Mouse (Mus musculus) Patski (cell line): ENCODE results near the gene Dynlrb2. TPM values are rescaled to one million over a fixed set of nuclear protein-coding genes. Genes with fewer than 3 reads are reported as not detected.

Source experiments
- ATAC-seq: fragments of 100-300 bp; one replicate; pipeline ENCODE4 v1.8.0; 2021
- CTCF ChIA-PET: fragments of 350-600 bp; sonication (Branson Sonifier 250); formaldehyde crosslinking; loops from one replicate; lab custom pipeline; 2022; ENCODE audit warnings: inconsistent platforms; lab: Charles Lee
- POLR2A ChIA-PET: fragments of 350-600 bp; sonication (Branson Sonifier 250); formaldehyde crosslinking; loops from one replicate; lab custom pipeline; 2022; ENCODE audit warnings: antibody characterized with exemption, inconsistent platforms; lab: Charles Lee
- DNase-seq: peaks from one replicate; pipeline ENCODE4 v3.0.0-alpha.2; 2011; ENCODE audit warnings: low read depth, low spot score
- H3K27me3 ChIP-seq: fragments of 371-371 bp; one replicate; pipeline ENCODE4 v1.5.1; 2021
- CTCF ChIP-seq: fragments of 100-300 bp; IDR thresholded peaks from one replicate; pipeline ENCODE4 v1.5.1; 2021
- in situ Hi-C: fragments of 300-500 bp; cut with MboI; formaldehyde crosslinking; loops from 3 replicates; pipeline ENCODE4 v1.11.1; 2018; ENCODE audit warnings: low pct_unique_long_range_greater_than_20kb, mixed read lengths
- polyA plus RNA-seq: library from polyadenylated mRNA; unstranded; gene quantifications from one replicate; pipeline ENCODE4 v1.2.3, GENCODE M21; 2021

Gene Dynlrb2
- polyA plus RNA-seq, result 8.1 TPM

DNA sequence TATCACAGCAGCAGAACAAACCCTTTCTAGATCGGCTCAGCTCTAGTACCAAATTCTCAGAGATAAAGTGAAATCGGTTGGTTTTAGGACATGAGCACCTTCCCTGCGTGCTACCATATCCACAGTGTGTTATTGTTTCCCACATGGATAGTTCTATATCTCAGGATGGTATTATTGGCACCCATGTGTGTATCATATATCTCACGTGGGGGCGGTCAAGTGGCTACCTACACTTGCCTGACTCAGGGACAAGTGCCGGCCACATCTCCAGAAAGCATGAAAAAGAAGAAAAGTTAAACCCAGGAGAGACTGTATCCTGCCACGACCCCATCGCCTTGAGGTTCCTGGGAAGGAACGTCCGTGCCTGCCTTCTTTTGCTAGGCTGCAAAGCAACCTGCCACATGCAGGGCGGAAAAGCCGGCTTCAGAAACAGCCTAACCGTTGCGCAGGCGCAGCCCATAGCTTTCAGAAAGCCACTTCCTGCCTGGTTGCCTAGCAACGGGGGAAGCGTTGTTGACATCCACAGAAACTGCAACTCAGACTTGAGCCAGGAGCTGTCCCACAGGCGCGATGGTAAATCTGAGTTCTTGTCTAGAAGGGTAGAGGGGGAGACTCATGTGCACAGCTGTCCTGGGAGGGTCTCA lies at the start of gene Dynlrb2:
TSS of gene Dynlrb2 (plus strand) at position 498 of the 644 bp plus-strand sequence.
- ChIA-PET CTCF (interaction anchor here (2.2 kb wide), 1 partner anchor 21 kb away, joined by 9 read pairs; no protein-coding TSS in a partner anchor), POLR2A (interaction anchor here (0.7 kb wide), 1 partner anchor 1703 kb away, joined by 3 read pairs; no protein-coding TSS in a partner anchor)
- ATAC-seq (peak; percentile 95), DNase-seq (peak; percentile 48)
- peaks cover 3% of the 10 kb centered on the region for H3K27me3 ChIP-seq
- in situ Hi-C loops, result no loop called here
- no peak for TF ChIP-seq CTCF

DNA sequence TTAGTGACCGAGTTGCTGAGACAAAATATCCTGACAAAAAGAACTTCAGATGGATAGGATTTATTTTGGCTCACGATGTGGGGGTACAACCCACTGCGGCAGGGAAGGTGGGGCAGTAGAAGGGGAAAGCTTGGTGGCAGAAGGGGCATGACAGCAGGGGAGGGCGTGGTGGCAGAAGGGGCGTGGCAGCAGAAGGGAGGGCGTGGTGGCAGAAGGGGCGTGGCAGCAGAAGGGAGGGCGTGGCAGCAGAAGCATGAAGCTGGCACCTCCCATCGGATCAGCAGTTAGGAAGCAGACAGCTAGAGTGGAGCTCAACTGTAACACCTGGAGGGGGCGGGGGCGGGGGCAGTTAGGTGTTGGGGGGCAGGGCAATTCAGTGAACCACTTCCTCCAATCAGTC lies 46.2 kb upstream of the Dynlrb2 start:
- ATAC-seq, result no peak
- in situ Hi-C loops, result no loop called here
- peaks cover 20% of the 10 kb centered on the region for H3K27me3 ChIP-seq
- POLR2A ChIA-PET, result no interaction called here
- CTCF ChIA-PET, result interaction anchor here (1.3 kb wide), 1 partner anchor 13 kb away, joined by 3 read pairs; no protein-coding TSS in a partner anchor
- DNase-seq, result no peak
- no peak for TF ChIP-seq CTCF

DNA sequence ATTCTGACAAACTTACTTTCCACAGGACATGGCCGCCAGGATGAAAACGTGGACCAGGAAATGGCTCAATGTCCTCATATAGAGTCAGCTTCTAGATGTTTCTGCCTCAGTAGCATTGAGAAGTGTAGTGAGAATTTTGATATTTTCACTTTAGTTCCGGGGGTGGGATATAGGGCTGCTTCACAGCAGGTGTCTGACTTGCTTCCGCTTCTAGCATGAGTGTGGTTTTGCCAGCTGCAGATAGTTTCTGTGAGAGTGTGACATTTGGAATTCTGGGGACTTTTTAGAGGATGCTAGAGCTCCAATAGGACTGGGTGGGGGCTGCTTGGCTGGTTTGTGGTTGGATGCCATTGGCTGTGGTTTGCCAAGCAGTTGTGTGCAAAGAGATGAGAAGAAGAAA lies 43.3 kb upstream of the Dynlrb2 start:
- ChIA-PET POLR2A (interaction anchor here (0.5 kb wide), 1 partner anchor 1452 kb away, joined by 3 read pairs; no protein-coding TSS in a partner anchor), CTCF (no interaction called here)
- no peak for TF ChIP-seq CTCF
- in situ Hi-C loops, result no loop called here
- ATAC-seq, result no peak
- peaks cover 35% of the 10 kb centered on the region for H3K27me3 ChIP-seq
- no peak for DNase-seq

GRCm38 (mm10) chr8:116466586-116466985 lies 38.2 kb upstream of the Dynlrb2 start:
- TF ChIP-seq CTCF, result no peak
- no peak for DNase-seq
- ChIA-PET POLR2A (no interaction called here), CTCF (interaction anchor here (1.4 to 2.3 kb wide), 2 partner anchors 10 to 18 kb away, joined by 5 to 12 read pairs; no protein-coding TSS in a partner anchor)
- in situ Hi-C loops, result no loop called here
- no peak for ATAC-seq
- H3K27me3 ChIP-seq, result peaks cover 39% of the 10 kb centered on the region

- no peak for ATAC-seq
- POLR2A ChIA-PET, result no interaction called here
- TF ChIP-seq CTCF, result no peak
These were observed 37.7 kb upstream of the Dynlrb2 start for GRCm38 (mm10) chr8:116467027-116467426.

DNA sequence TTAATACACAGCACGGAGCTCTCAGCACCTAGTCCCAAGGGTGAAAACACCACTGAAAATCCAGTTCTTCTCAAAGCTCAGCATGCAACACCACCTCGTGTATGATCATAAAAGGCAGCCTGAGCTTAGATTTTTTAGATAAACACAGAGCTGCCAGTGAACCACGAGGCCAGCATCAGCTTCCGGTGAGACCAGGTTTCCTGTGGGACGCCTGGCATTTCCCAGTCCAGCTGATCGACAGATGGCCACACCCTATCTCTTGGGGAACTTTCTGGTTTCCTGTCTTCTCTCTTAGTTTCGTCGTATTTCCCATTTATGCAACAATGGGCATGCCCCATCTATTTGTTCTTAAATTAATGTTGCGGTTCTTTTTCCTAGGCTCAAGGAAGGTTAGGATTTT lies 26.8 kb upstream of the Dynlrb2 start:
- ATAC-seq, result no peak
- in situ Hi-C loops, result loop anchor here (5.0 kb wide), 1 partner anchor 279 kb away; no protein-coding TSS in a partner anchor

More at GRCm38 (mm10) chr8:116467027-116467426, 37.7 kb upstream of the Dynlrb2 start:
- in situ Hi-C loops, result no loop called here
- no peak for DNase-seq
- CTCF ChIA-PET, result interaction anchor here (1.4 to 2.3 kb wide), 2 partner anchors 11 to 17 kb away, joined by 5 to 12 read pairs; no protein-coding TSS in a partner anchor
- peaks cover 36% of the 10 kb centered on the region for H3K27me3 ChIP-seq

GRCm38 (mm10) chr8:116478681-116479080 lies 26.1 kb upstream of the Dynlrb2 start:
- ATAC-seq, result no peak
- TF ChIP-seq CTCF, result no peak
- CTCF ChIA-PET, result no interaction called here
- H3K27me3 ChIP-seq, result peaks cover 8% of the 10 kb centered on the region
- POLR2A ChIA-PET, result no interaction called here
- in situ Hi-C loops, result loop anchor here (5.0 kb wide), 1 partner anchor 279 kb away; no protein-coding TSS in a partner anchor
- DNase-seq, result no peak

More for the DNA sequence above, 26.8 kb upstream of the Dynlrb2 start:
- peaks cover 8% of the 10 kb centered on the region for H3K27me3 ChIP-seq
- ChIA-PET CTCF (interaction anchor here (0.7 kb wide), 1 partner anchor 24 kb away, joined by 3 read pairs; no protein-coding TSS in a partner anchor), POLR2A (no interaction called here)
- no peak for DNase-seq
- TF ChIP-seq CTCF, result no peak

DNA sequence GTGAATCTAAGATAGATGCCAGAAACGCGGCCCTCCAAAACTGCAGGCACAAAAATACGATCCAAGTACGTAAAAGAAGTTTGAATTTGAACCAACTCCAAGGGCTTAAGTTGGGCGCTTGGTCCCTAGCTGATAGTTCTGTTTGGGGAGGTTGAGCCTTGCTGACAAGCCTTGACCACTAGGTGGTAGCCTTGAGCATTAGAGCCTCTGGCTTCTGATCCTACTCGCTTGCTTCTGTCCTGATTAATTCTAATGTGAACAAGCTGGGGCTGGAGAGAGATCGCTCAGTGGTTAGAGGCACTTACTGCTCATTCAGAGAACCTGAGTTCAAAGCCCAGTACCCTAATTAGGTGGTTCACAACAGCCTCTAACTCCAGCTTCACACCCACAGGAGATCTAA lies 23.9 kb upstream of the Dynlrb2 start:
- DNase-seq, result no peak
- peak; percentile 91 for TF ChIP-seq CTCF
- peak; percentile 80 for ATAC-seq
- POLR2A ChIA-PET, result no interaction called here
- CTCF ChIA-PET, result interaction anchor here (0.8 to 2.1 kb wide), 7 partner anchors 9 to 392 kb away, joined by 3 to 6 read pairs (median 4); no protein-coding TSS in a partner anchor
- in situ Hi-C loops, result no loop called here
- peaks cover 1% of the 10 kb centered on the region for H3K27me3 ChIP-seq

GRCm38 (mm10) chr8:116482738-116483137 lies 22.0 kb upstream of the Dynlrb2 start:
- DNase-seq (no peak), ATAC-seq (no peak)
- TF ChIP-seq CTCF, result no peak
- in situ Hi-C loops, result no loop called here
- POLR2A ChIA-PET, result no interaction called here
- peaks cover 4% of the 10 kb centered on the region for H3K27me3 ChIP-seq
- CTCF ChIA-PET, result interaction anchor here (1.8 to 3.2 kb wide), 2 partner anchors 16 to 22 kb away, joined by 9 to 12 read pairs; partner anchors contain the start of gene Dynlrb2

DNA sequence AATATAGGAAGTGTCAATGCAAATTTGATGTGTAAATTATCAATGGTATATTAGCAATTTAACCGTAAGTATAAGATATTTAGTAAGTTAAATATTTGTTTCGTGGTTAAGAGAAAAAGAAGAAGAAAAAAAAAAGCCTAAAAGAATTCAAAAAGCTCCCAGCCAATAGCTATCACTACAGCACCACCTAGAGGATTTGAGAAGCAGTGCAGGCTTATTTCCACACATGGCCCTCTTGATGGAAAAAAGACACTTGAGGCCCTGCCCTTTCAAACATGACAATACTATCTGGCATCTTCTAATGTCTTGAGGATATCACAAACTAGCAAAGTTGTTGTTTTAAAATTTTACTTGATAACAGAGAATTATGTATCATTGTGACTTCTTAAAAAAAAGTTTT lies 20.7 kb upstream of the Dynlrb2 start:
- H3K27me3 ChIP-seq, result peaks cover 4% of the 10 kb centered on the region
- ATAC-seq, result no peak
- peak; percentile 57 for TF ChIP-seq CTCF
- in situ Hi-C loops, result no loop called here
- ChIA-PET POLR2A (no interaction called here), CTCF (interaction anchor here (0.9 to 3.2 kb wide), 4 partner anchors 18 to 325 kb away, joined by 3 to 12 read pairs (median 6); partner anchors contain the start of gene Dynlrb2)
- DNase-seq, result no peak

DNA sequence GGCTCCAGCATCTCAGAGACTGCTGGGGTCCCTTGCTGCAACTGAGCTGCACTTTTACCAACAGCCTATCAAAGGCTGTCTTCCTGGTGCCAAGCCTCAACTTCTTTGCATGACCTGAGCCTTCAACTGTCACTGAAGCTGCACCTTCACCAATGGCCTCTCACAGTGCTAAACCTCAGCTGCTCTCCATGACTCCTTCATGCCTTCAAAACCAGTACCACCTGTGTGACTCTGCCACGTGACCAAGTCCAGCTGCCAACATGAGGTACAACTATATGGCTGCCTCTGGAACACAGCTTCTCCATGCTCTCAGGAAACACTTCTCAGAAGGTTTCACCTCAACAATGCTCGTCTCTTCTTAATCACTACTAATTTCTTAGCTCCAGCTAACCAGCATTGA lies 16.2 kb upstream of the Dynlrb2 start:
- no peak for TF ChIP-seq CTCF
- H3K27me3 ChIP-seq, result peaks cover 20% of the 10 kb centered on the region
- ATAC-seq (no peak), DNase-seq (no peak)
- CTCF ChIA-PET, result interaction anchor here (1.1 kb wide), 1 partner anchor 256 kb away, joined by 3 read pairs; no protein-coding TSS in a partner anchor
- in situ Hi-C loops, result no loop called here
- POLR2A ChIA-PET, result no interaction called here
